Mouse (Mus musculus) myocyte (in vitro differentiated cells): ENCODE results near the gene St6galnac3.

Experiments
- CEBPB ChIP-seq: IDR thresholded peaks from 2 replicates; pipeline ENCODE4 v1.6.1; 2011; ENCODE audit warnings: mild to moderate bottlenecking, moderate library complexity; ENCODE audit not compliant: poor library complexity, insufficient read depth, severe bottlenecking
- MAX ChIP-seq: IDR thresholded peaks from one replicate; pipeline ENCODE4 v1.6.1; 2011; ENCODE audit warnings: low read depth, mild to moderate bottlenecking, control low read depth
- MYOD1 ChIP-seq, 3 experiments: IDR thresholded peaks; one replicate each; pipeline ENCODE4 v1.6.1; 2011; ENCODE audit warnings: control low read depth in 2 of 3, low read depth in 2 of 3, mild to moderate bottlenecking in 2 of 3, moderate library complexity in 1 of 3; ENCODE audit not compliant: insufficient read length in 2 of 3, control insufficient read depth in 1 of 3
- MYOG ChIP-seq, 3 experiments: IDR thresholded peaks; one replicate each; pipeline ENCODE4 v1.6.1; 2011; ENCODE audit warnings: control low read depth in 2 of 3, low read depth in 2 of 3, mild to moderate bottlenecking in 2 of 3; ENCODE audit not compliant: insufficient read length in 2 of 3, control insufficient read depth in 1 of 3, insufficient read depth in 1 of 3
- POLR2A ChIP-seq: IDR thresholded peaks from one replicate; pipeline ENCODE4 v1.6.1; 2011; ENCODE audit warnings: low read depth, mild to moderate bottlenecking, control low read depth, moderate library complexity; ENCODE audit not compliant: insufficient read length
- SRF ChIP-seq: IDR thresholded peaks from one replicate; pipeline ENCODE4 v1.6.1; 2011; ENCODE audit warnings: low read depth; ENCODE audit not compliant: control insufficient read depth, insufficient read length
- TCF12 ChIP-seq: IDR thresholded peaks from one replicate; pipeline ENCODE4 v1.6.1; 2011; ENCODE audit warnings: mild to moderate bottlenecking, control low read depth; ENCODE audit not compliant: poor library complexity, insufficient read depth, severe bottlenecking
- USF1 ChIP-seq: IDR thresholded peaks from one replicate; pipeline ENCODE4 v1.6.1; 2011; ENCODE audit warnings: low read depth, mild to moderate bottlenecking, control low read depth, moderate library complexity

DNA sequence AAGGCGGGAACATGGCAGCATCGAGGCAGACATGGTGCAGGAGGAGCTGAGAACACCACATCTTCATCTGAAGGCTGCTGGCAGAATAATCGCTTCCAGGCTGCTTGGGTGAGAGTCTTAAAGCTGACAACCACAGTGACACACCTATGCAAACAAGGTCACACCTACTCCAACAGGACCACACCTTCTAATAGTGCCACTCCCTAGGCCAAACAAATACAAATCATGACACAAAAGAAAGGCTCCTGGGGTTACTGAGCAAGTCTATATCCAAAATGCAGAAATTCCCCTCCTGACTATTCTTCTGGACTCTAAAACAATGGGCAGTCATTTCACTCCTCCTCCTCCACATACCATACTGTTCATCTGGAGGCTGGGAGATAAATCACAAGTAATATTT, 365.0 kb downstream of the St6galnac3 start:
- TF ChIP-seq MAX: no peak
- TF ChIP-seq POLR2A: no peak
- TF ChIP-seq CEBPB: no peak
- TF ChIP-seq TCF12: no peak
- no peak for TF ChIP-seq SRF
- no peak for TF ChIP-seq MYOG (IDR thresholded peaks at IDR 0.05; ENCODE audit: control insufficient read depth in 1 of 3, insufficient read depth in 1 of 3, insufficient read length in 2 of 3, low read depth in 2 of 3)
- TF ChIP-seq USF1: no peak
- TF ChIP-seq MYOD1 (IDR thresholded peaks at IDR 0.05; ENCODE audit: control insufficient read depth in 1 of 3, insufficient read length in 2 of 3, low read depth in 2 of 3): no peak
